Mouse (Mus musculus) frontal cortex, adult (tissue): ENCODE measurements around the gene Zfp637.
"Not testable (repeated sequence)": the region's sequence is repeated elsewhere in the genome, so short reads cannot be mapped to it uniquely, and the experiment has no call there.

Experiments used
- ATAC-seq: cut with Nextera tagmentation; 2 replicates; pipeline ENCODE4 v1.9.2; 2017; ENCODE audit warnings: mild to moderate bottlenecking, moderate library complexity, mixed read lengths; ENCODE audit not compliant: low TSS enrichment

Gene Zfp637

DNA sequence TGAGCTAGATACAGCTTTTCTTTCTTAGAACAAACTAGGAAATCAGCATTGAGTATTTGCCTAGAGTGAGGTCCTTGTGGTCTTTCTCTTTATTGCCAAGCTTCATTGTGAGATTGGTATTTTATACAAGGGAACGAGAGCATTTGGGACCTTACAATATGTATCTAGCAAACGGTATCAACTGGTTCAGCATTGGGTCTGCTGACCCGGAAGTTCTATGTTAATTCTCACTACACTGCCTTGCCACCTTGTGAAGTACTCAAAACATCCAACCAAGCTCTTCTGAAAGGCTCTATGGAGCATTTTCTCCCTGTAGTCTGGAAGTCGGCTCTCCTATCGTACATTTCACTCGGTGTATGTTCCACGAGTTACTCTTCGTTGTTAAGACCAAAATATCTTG is 22.8 kb downstream of the Zfp637 start:
- ATAC-seq, result no peak

DNA sequence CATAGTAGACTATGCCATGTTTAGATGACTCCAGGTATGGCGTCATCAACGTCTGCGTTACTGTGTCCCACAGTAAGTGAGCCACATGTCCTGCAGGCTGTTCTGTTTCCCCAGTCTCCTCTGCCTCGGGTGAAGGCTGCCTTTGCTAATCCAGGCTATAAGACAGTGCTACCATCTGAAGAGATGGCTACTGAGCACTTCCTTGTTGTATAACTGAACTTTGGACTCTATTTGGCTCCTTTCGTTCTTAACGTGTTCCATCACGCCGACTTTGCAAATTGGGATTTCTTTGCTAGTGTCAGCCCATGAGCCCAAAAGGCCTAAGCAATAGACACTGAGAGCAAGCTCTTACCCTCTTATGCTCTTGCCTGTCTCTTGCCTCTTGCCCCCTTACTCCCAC is 27.2 kb downstream of the Zfp637 start:
- no peak for ATAC-seq

DNA sequence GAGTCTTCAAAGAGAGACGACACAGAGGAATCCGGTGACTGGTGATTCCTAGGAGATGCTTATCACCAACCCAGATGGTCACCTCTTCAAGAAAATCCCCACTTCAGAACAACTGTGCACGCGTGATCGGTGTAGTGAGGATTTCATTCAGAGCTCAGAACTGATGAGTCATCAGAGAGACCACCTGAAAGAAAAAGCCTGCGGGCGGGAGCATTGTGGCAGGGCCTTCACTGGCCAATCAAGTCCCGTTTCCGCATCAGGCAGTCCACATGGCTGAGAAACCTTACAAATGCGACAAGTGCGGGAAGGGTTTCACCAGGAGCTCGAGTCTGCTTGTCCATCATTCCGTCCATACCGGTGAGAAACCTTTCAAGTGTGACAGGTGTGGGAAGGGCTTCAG is 30.1 kb downstream of the Zfp637 start:
- ATAC-seq, result no peak

DNA sequence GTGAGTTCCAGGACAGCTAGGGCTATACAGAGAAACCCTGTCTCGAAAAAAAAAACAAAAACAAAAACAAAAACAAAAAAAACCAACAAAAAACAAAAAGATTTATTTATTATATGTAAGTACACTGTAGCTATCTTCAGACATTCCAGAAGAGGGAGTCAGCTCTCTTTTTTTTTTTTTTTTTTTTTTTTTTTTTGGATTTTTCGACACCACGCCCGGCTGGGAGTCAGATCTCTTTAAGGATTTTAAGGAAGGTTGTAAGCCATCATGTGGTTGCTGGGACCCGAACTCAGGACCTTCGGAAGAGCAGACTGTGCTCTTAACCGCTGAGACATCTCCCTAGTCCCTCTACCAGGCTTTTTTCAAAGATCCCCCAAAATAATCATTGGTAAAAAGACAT is 32.5 kb downstream of the Zfp637 start:
- not testable (repeated sequence) for ATAC-seq

DNA sequence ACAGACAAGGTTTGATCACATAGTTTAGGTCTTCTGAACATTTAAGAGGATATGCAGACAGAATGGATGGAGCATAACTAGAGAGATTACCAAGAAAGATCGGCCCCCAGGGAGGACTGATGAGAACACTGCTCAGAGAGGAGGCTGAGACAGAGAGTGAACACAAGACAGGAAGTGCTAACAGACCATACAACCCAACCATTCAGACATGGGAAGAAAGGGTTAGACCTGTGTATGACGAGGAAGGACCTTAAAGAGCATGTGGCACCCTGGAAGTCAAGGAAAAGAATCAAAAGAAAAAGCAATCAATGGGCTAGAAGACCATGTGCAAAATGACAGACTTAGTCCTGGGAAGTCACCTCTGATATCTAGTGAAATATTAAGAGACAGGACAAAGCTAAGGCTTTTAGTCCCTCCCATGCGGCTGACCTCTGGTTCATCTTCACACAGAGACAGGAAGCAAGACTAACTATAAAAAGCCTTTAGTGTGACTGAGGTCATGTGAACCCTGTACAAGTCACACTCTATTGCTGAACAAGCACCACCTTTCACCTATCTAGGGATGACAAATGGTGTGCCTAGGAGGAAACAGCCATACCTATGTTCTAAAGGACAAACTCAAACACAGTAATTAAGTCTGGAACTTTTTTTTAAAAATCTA is 33.8 kb downstream of the Zfp637 start:
- no peak for ATAC-seq

DNA sequence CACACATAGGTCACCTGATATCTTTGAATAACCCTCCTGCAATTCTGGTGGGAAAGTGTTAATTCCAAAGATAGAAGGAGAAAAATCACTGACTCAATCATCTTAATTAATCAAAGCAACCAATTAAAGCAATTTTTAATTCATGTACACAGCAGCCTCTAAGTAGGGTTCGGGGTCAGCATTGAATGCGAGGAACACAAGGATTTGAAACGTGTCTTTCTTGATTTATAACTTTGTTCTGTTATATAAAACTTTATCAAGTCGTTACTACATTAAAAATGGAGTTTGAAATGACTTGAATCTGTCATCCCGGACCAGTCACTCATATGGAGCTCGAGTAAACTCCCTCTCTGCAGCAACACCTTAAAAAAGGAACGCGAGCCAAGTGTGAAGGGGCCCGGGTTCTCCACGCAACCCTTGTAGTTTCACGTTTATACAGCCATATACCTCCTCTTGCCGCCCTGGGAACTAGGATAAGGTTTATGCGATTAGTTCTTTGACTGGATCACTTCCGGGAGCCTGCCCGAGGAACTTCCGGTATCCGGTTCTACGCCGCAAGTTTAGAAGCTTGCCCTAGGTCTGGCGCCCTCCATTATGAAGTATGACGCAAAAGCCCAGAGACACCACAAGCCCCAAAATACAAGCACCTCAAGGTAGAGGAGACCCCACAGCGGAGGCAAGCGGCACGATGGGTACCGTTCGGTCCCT is 37.9 kb downstream of the Zfp637 start:
- peak; percentile 91 for ATAC-seq

DNA sequence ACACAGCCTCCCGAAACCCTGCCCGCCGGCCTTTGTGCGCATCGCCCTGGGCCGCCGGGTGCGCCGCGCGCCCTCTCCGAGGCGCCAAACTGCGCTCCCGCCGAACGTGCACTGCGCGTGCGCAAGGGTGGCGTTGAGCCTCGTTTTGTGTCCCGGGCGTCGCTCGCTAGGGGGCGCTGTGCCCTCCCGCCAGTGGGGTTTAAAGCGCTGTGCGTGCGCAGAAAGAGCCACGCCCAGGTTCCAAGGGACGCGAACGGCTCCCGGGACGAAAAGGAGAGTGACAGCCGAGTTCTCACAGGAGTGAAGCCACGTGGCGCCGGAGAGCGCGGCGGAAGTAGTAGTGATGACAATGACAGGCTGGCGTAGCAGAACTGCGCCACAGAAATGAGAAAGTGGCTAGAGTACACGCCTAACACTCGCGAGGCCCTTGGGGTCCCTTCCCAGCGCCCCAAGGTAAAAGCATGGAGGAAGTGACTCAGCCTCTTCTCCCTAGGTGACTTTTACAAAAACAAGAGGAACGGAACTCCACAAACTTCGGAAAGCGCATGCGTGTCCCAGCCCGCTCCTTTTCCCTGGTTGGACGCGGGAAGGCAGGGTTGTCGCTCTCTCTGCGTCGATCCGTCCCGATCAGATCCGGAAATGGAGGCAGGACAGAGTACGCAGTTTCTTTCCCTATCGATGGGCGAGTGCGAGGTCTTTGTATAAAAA is 38.6 kb downstream of the Zfp637 start:
- ATAC-seq, result peak; percentile 95

DNA sequence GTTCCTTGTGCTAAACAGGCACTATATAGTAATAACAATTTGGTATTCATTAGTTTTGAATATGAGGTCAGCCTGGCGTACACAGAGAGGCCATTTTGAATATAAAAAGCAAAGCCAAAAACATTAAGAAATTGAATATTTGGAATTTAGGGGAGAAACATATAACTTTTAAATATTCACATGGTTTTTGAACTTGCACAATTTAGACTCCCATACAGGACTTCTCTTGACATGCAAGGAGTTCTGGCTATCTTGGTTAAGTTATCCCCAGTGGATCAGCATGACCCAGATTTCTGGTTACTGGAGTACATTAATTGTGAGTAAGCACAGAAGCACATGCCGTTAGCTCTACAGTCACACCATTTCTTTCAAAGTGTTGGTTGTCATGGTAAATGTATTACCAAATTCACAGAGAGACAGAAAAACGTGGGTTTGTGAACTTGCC is 39.4 kb downstream of the Zfp637 start:
- no peak for ATAC-seq

DNA sequence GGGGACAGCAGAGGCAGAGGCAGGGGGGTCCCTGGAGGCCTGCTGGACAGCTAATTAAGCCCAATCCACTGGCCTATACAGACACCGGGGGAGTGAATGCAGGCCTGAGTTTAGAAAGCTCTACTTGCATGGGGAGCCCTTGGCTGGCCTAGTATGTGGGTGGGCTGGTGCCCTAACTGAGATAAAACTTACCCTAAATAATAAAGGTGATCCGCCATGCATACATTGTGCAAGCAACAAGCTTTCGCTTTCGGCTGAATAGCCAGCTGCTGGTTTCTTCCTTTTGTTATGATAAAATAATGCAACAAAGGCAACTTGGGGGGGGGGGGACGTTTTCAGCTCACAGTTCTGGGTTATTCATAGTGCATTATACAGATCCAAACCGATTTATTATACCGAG is 40.2 kb downstream of the Zfp637 start:
- ATAC-seq, result no peak

DNA sequence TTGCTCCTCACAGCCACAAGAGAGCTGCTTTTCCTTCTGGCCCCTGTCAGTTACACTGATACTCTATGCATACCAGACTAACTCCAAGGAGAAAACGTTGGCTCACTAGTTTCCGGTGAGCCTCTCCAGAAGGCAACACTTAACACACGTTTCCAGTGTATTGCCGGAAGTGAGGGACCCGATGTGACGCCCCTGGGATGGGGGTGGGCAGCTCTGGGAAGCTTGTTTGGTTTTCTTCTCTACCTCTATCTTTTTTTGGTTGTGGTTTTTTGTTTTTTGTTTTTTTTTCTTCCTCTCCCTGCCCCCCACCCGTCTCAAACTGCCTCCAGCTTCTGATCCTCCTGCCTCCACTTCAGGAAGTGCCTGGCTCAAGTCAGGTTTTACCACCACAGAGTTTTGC is 41.0 kb downstream of the Zfp637 start:
- ATAC-seq, result no peak

DNA sequence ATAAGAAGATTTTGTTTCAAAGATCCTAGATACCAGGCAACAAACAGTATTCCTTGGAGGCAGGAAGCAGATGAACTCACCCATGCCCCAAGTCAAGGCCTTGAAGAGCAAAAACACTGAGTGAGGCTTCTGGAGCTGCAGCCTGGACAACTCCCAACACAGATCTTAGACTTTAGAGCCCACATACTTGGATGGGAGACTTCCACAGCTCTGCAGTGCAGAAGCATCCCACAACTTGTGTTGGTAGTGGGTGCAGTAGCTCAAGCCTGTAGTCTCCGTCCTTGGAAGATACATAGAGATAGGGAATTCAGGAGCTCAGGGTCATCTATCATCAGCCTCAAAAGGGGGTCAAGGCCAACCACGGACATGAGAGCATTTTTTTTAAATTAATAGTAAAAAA is 45.0 kb downstream of the Zfp637 start:
- ATAC-seq, result no peak

DNA sequence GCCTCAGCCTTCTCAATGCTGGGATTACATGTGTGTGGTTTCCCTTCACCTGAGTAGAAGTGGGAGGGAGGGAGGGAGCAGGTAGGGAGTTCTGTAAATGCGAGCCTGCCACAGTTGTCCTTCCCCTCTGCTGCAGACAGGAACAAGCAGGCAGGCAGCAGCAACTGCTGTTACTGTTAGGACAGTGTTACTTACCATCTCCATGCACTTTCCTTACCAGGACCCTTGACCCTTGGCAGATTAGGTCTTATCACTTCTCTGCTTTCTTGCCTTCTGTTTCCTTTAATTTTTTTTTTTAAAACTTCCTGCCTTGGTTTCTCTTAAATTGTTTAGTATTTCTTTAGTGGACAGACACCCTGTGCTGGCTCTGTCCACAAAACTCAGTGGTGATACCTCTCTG is 47.1 kb downstream of the Zfp637 start:
- no peak for ATAC-seq

DNA sequence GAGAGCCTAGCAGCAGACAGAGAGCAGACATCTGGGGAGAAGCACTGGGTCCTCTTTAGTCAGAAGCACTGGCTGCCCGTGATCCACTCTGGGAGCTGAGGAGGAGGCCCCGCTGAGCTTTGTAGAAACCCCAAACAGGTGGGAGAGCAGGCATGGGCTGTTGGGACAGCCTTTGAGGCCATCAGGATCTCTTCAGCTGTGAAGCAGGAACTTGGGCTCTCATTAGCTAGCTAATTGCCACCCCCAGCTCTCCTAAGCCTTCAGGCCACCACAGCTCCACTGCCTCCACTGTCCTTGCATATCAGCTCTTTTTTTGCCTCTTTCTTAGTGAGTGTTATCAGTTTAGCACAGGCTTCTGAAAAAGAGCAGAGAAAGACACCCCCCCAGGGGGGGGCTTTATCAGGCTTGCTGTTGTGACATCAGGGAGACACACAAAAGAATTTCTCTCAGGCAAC is 47.7 kb downstream of the Zfp637 start:
- no peak for ATAC-seq

DNA sequence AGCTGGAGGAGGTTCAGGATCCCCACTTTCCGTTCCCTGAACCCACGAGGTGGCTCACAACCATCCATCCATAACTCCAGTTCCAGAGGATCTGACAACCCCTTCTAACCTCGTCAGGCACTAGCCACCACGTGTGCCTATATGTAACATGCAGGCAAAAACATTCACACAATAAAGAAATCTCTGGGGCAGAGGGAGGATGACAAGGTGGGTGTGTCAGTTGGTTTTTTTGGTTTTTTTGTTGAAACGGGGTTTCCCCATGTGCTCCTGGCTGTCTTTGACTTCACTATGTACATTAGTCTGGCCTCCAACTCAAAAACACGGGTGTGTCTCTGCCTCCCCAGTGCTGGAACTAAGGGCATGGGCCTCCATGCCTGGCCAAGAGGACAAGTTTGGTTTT is 49.3 kb downstream of the Zfp637 start:
- ATAC-seq, result no peak

DNA sequence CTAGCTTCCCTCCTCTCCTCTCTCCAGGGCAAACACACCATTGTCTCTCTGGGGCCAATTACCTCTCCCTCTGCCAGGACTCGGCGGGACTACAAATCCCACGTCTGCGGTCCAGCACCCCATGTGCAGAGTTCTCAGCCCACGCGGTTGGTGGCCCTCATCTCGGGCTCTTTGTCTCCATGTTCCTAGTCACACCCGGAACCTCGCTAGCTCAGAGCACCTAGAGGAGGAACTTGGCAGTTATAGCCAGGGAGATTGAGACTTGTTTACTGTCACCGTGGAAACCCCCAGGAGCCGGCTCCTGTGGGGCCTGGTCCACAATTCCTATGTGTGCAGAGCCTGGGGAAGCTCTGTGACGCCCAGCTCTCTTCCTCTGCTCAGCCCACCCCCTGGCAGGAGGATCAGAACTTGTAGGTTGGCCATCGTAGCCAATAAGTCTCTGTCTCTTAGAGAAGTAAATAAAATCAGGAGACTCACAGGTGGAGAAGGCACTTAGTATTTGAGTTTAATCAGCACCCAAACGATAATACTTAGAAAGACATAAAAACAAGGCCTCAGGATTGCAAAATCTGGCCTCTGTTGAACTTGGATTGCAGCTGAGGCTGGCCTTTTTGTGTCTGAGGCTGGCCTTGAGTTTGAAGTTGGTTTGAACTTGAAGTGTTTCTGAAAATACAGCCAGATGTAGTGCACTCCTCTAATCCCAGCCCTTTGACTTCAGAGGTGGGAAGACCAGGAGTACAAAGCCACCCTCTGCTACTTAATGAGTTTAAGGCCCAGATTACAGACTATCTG is 50.6 kb downstream of the Zfp637 start:
- no peak for ATAC-seq

DNA sequence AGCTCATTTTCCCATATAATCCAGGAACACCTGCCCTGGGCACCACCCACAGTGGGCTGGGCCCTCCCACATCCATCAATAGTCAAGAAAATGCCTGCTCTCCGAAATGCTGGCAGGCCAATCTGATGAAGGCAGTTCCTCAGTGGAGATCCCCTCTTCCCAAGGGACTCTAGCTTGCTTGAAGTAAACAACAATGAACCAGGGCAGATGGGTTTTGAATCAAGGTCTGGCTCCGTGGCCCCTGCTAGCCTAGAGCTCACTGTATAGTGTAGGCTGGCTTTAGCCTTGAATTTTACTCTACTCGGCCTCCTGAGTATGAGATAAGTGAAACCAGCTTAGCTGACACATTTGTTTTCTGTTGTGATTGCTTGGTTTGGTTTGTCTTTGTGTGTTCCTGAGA is 51.4 kb downstream of the Zfp637 start:
- no peak for ATAC-seq

DNA sequence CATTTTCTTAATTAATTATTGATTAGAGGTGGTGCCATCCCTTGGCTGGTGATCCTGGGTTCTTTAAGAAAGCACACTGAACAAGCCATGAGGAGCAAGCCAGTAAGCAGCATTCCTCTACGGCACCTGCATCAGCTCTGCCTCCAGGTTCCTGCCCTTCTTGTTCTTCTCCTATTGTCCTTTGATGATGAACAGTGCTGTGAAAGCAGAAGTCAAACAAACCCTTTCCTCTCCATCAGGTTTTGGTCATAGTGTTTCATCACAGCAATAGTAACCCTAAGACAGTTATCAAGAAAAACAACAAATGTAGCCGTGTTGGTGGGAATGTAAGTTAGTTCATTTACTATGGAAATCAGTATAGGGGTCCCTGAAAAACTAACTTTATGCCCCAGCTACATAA is 52.5 kb downstream of the Zfp637 start:
- ATAC-seq, result no peak
